ENCODE assay signal across 8 mouse cellular contexts in genomic region chr6:29198309-29199222, GRCm38 (mm10). TPM values are rescaled to one million over a fixed set of nuclear protein-coding genes. Genes with fewer than 3 reads are reported as not detected.
DNase-seq lines count a peak whose midpoint lies in the region; ATAC-seq and TF ChIP-seq lines count a peak whose summit lies in the region.

No protein-coding gene starts in this region.

- TF ChIP-seq CTCF in cortical plate, adult 2 months (IDR thresholded peaks at IDR 0.05; ENCODE audit: extremely low read depth, insufficient read depth, low read length): peak; percentile 88

- no peaks in the 10 kb centered on the region for H3K4me1 ChIP-seq in cortical plate, adult 2 months (ENCODE audit: control insufficient read depth, insufficient read depth, low read length)
- H3K4me1 ChIP-seq in intestine, embryonic 14.5 days (replicated peaks; ENCODE audit: control insufficient read depth, insufficient read depth, low read length): no peaks in the 10 kb centered on the region

- 0 out of 2 replicates have a peak, but pooled peaks cover 13% of the 10 kb centered on the region for H3K27me3 ChIP-seq in intestine, embryonic 14.5 days (replicated peaks; ENCODE audit: control insufficient read depth, insufficient read depth, low read length)

- H3K27ac ChIP-seq in cortical plate, adult 2 months (ENCODE audit: insufficient read depth, low read length): no peak overlapping the region
- no peak overlapping the region for H3K27ac ChIP-seq in intestine, embryonic 14.5 days (ENCODE audit: low read depth)

- intact Hi-C loops in left cerebral cortex, postnatal 10 days (cut with DNase I): loop anchor here (1.0 kb wide), 2 partner anchors 27 to 32 kb away; no protein-coding TSS in a partner anchor

- ATAC-seq in intestine, embryonic 14.5 days (replicated peaks; ENCODE audit: low FRiP score, low TSS enrichment, low read depth): peak; percentile 87
- ATAC-seq in megakaryocyte-erythroid progenitor cell, adult 5-6 weeks (replicated peaks; ENCODE audit: low FRiP score, low TSS enrichment, poor library complexity, severe bottlenecking): peak; percentile 82

- peak overlapping the region; percentile 30 for H3K9ac ChIP-seq in intestine, embryonic 14.5 days (ENCODE audit: low read length)

- DNase-seq in ZHBTc4 (ENCODE audit: low read depth, low spot score): peak; percentile 96
- DNase-seq in gastrocnemius, postnatal 25 days: peak; percentile 71
- DNase-seq in intestine, embryonic 14.5 days (ENCODE audit: low spot score): peak; percentile 94
- peak; percentile 93 to 94 for DNase-seq in left cerebral cortex, postnatal 10 days (ENCODE audit: extremely low spot score in 1 of 2, low spot score in 2 of 2)
- peak; percentile 95 for DNase-seq in right cerebral cortex, postnatal 14 days
- DNase-seq in urinary bladder, postnatal 25 days (ENCODE audit: low spot score): peak; percentile 88

- WGBS in intestine, embryonic 14.5 days: 13% methylated on average over 25 of the region's 25 CpGs

- no peak for TF ChIP-seq POLR2A in cortical plate, adult 2 months (IDR thresholded peaks at IDR 0.05; ENCODE audit: extremely low read depth, insufficient read depth, low read length)

- H3K36me3 ChIP-seq in intestine, embryonic 14.5 days (ENCODE audit: control insufficient read depth, insufficient read depth, low read length): peaks cover 12% of the 10 kb centered on the region; the same call in 1 of the 2 replicates

- H3K4me2 ChIP-seq in intestine, embryonic 14.5 days (ENCODE audit: low read length): peak overlapping the region; percentile 63

- no peaks in the 10 kb centered on the region for H3K9me3 ChIP-seq in intestine, embryonic 14.5 days (ENCODE audit: control insufficient read depth, low read length)

- no peak overlapping the region; the same call in 1 of the 2 replicates for H3K4me3 ChIP-seq in cortical plate, adult 2 months (ENCODE audit: insufficient read depth, low read length)
- H3K4me3 ChIP-seq in intestine, embryonic 14.5 days (ENCODE audit: low read depth, low read length): peak overlapping the region; percentile 40

RNA-seq across cellular contexts. Expression of gene Impdh1, which starts 17.6 kb away (rescaled TPM):
- 64.4 and 65.6 TPM in 2 replicates for polyA plus RNA-seq in cortical plate, adult 2 months (2012; rRNA removed)
- total RNA-seq in gastrocnemius, postnatal 25 days (2021): 10 to 100 TPM; 13.6 to 15.5 TPM
- polyA plus RNA-seq in intestine, embryonic 14.5 days (2014; fragmentation: Nextera tagmentation; extraction: Ambion mirVana): 47.5 and 48.1 TPM in 2 replicates
- 100 to 1,000 TPM; 111 to 112 TPM for total RNA-seq in left cerebral cortex, postnatal 10 days (2021)
- total RNA-seq in megakaryocyte-erythroid progenitor cell, adult 5-6 weeks (2014; fragmentation: Nextera tagmentation): 35.5 and 56.9 TPM in 2 replicates
- 16.8 and 19.5 TPM in 2 replicates for total RNA-seq in megakaryocyte-erythroid progenitor cell, adult 5-6 weeks (2017)

RNA-seq across cellular contexts. Expression of gene Prrt4, which starts 19.2 kb away (rescaled TPM):
- 2.6 and 3.2 TPM in 2 replicates for polyA plus RNA-seq in cortical plate, adult 2 months (2012; rRNA removed)
- 1 to 10 TPM in 1 of 2 experiments, under 1 TPM in 1; 0.97 to 1.1 TPM for total RNA-seq in gastrocnemius, postnatal 25 days (2021)
- polyA plus RNA-seq in intestine, embryonic 14.5 days (2014; fragmentation: Nextera tagmentation; extraction: Ambion mirVana): 0.52 and 0.78 TPM in 2 replicates
- total RNA-seq in left cerebral cortex, postnatal 10 days (2021): 1 to 10 TPM; 9.0 to 9.4 TPM
- not detected in 2 replicates for total RNA-seq in megakaryocyte-erythroid progenitor cell, adult 5-6 weeks (2014; fragmentation: Nextera tagmentation)
- total RNA-seq in megakaryocyte-erythroid progenitor cell, adult 5-6 weeks (2017): not detected in 2 replicates

RNA-seq across cellular contexts. Expression of gene Rbm28, which starts 33.8 kb away (rescaled TPM):
- 55.8 and 57.5 TPM in 2 replicates for polyA plus RNA-seq in cortical plate, adult 2 months (2012; rRNA removed)
- 10 to 100 TPM; 13.7 to 14.1 TPM for total RNA-seq in gastrocnemius, postnatal 25 days (2021)
- 44.6 and 49.7 TPM in 2 replicates for polyA plus RNA-seq in intestine, embryonic 14.5 days (2014; fragmentation: Nextera tagmentation; extraction: Ambion mirVana)
- total RNA-seq in left cerebral cortex, postnatal 10 days (2021): 10 to 100 TPM; 29.4 to 32.8 TPM
- total RNA-seq in megakaryocyte-erythroid progenitor cell, adult 5-6 weeks (2014; fragmentation: Nextera tagmentation): 70.5 and 81.2 TPM in 2 replicates
- 63.8 and 71.0 TPM in 2 replicates for total RNA-seq in megakaryocyte-erythroid progenitor cell, adult 5-6 weeks (2017)

Comparison
In these comparisons a context has a peak if more than half of its experiments do, and no peak if none do; other contexts are left out.
1. RNA of gene Prrt4, which starts 19.2 kb away (total RNA-seq): 9.0 to 9.4 TPM in left cerebral cortex, postnatal 10 days; 0.97 to 1.1 TPM in gastrocnemius, postnatal 25 days and not detected in megakaryocyte-erythroid progenitor cell, adult 5-6 weeks; every median in the first group is over 4 times any median in the second.
2. Peak in every context shown above with its lines, with median percentiles within 50 percentile points of each other: DNase-seq.